Mouse (Mus musculus) CD4-positive, CD25-positive, alpha-beta regulatory T cell, adult 2 months (primary cell): ENCODE results near the gene Emsy.

ENCODE experiments used
- DNase-seq: peaks from one replicate; pipeline ENCODE4 v3.0.0-alpha.2; 2012; ENCODE audit warnings: low read depth, low spot score

Emsy gene

GRCm38 (mm10) chr7:98667956-98668746 lies 11.6 kb upstream of the Emsy start:
- no peak for DNase-seq

- no peak for DNase-seq
These were observed 9.1 kb upstream of the Emsy start for GRCm38 (mm10) chr7:98665726-98666125.

- DNase-seq, result no peak
These were observed 8.6 kb upstream of the Emsy start for GRCm38 (mm10) chr7:98665166-98665565.

GRCm38 (mm10) chr7:98655681-98656530 lies 677 bp downstream of the Emsy start:
- peak; percentile 86 for DNase-seq

- DNase-seq, result peak; percentile 31
These were observed 4.9 kb downstream of the Emsy start for GRCm38 (mm10) chr7:98651651-98652050.

GRCm38 (mm10) chr7:98644238-98644637 lies 12.3 kb downstream of the Emsy start:
- no peak for DNase-seq

- DNase-seq, result no peak
These were observed 20.0 kb downstream of the Emsy start for GRCm38 (mm10) chr7:98636607-98637006.

GRCm38 (mm10) chr7:98633032-98633431 lies 23.6 kb downstream of the Emsy start:
- DNase-seq, result no peak

GRCm38 (mm10) chr7:98629947-98630346 lies 26.6 kb downstream of the Emsy start:
- DNase-seq, result no peak

- peak; percentile 43 for DNase-seq
These were observed 38.8 kb downstream of the Emsy start for GRCm38 (mm10) chr7:98617739-98618138.

GRCm38 (mm10) chr7:98612936-98613335 lies 43.6 kb downstream of the Emsy start:
- no peak for DNase-seq

- DNase-seq, result no peak
These were observed 48.1 kb downstream of the Emsy start for GRCm38 (mm10) chr7:98608520-98608919.

GRCm38 (mm10) chr7:98607158-98607557 lies 49.4 kb downstream of the Emsy start:
- peak; percentile 55 for DNase-seq

GRCm38 (mm10) chr7:98601715-98602114 lies 54.9 kb downstream of the Emsy start:
- DNase-seq, result no peak

- no peak for DNase-seq
These were observed 59.2 kb downstream of the Emsy start for GRCm38 (mm10) chr7:98597402-98597801.

- DNase-seq, result no peak
These were observed 61.9 kb downstream of the Emsy start for GRCm38 (mm10) chr7:98594731-98595130.

- DNase-seq, result no peak
These were observed 63.3 kb downstream of the Emsy start for GRCm38 (mm10) chr7:98593276-98593675.

GRCm38 (mm10) chr7:98589028-98589427 lies 67.6 kb downstream of the Emsy start:
- peak; percentile 81 for DNase-seq

GRCm38 (mm10) chr7:98586313-98586712 lies 70.3 kb downstream of the Emsy start:
- DNase-seq, result peak; percentile 66

- no peak for DNase-seq
These were observed 72.0 kb downstream of the Emsy start for GRCm38 (mm10) chr7:98584555-98584954.

- DNase-seq, result no peak
These were observed 75.3 kb downstream of the Emsy start for GRCm38 (mm10) chr7:98581266-98581665.

- peak; percentile 78 for DNase-seq
These were observed 76.1 kb downstream of the Emsy start for GRCm38 (mm10) chr7:98580441-98580840.

- no peak for DNase-seq
These were observed 76.9 kb downstream of the Emsy start for GRCm38 (mm10) chr7:98579731-98580130.
